Comparison of ENCODE assay signal across 20 mouse cellular contexts in the genomic region with DNA sequence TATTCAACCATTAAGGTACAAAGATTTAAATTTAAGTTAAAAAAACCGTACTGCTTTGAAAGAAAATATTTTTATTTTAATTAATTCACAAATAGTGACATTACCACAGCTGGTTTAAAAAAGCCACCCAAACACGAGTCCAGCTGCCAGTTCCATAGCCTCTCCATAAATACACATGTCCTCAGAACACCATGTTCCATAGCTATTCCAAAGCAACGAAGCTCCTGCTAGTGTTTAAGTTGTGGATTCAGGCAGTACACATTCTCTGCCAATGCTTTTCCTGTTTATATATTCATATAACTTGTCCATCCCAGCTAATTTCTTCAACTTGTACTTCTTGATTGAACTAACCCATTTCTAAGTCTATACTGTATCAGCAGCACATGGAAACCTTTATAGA. TPM values are rescaled to one million over a fixed set of nuclear protein-coding genes. Genes with fewer than 3 reads are reported as not detected.
DNase-seq lines count a peak whose midpoint lies in the region; ATAC-seq lines count a peak whose summit lies in the region.
"Had no signal": no experiment of that assay in that cellular context is flagged by ENCODE, and none has a peak within 500 bp of the region (broad histone marks: within the 10 kb centered on the region; RNA-seq: fewer than 3 reads in every experiment).

No protein-coding gene starts in this region.

- no peak for DNase-seq in embryonic facial prominence, embryonic 10.5 days (ENCODE audit: low spot score)
- DNase-seq in lung, postnatal 10 days: no peak
- DNase-seq: adrenal gland, adult 8-10 months; adrenal gland, postnatal 25 days; cerebellum, adult 18-20 months; cerebellum, adult 9-10 months; cerebellum, postnatal 14 days; gastrocnemius, postnatal 10 days; heart, adult 11 months had no signal

- H3K9me3 ChIP-seq in embryonic facial prominence, embryonic 12.5 days: no peaks in the 10 kb centered on the region
- no peaks in the 10 kb centered on the region for H3K9me3 ChIP-seq in embryonic facial prominence, embryonic 10.5 days
- no peaks in the 10 kb centered on the region for H3K9me3 ChIP-seq in lung, embryonic 16.5 days (ENCODE audit: control insufficient read depth, low read length)
- no peaks in the 10 kb centered on the region for H3K9me3 ChIP-seq in embryonic facial prominence, embryonic 15.5 days (replicated peaks)
- H3K9me3 ChIP-seq in midbrain, embryonic 15.5 days: no peaks in the 10 kb centered on the region
- H3K9me3 ChIP-seq: forebrain, embryonic 12.5 days; forebrain, embryonic 15.5 days; hindbrain, embryonic 13.5 days; intestine, embryonic 15.5 days had no signal

- ATAC-seq in embryonic facial prominence, embryonic 12.5 days (ENCODE audit: insufficient number of reproducible peaks, insufficient read depth, low FRiP score, low TSS enrichment): no peak
- 0 out of 2 replicates have a peak, but pooled peaks have one; percentile 42 for ATAC-seq in lung, embryonic 16.5 days (ENCODE audit: low read depth)
- no peak for ATAC-seq in embryonic facial prominence, embryonic 15.5 days (ENCODE audit: insufficient number of reproducible peaks, low FRiP score, low TSS enrichment, low read depth)
- ATAC-seq in midbrain, embryonic 15.5 days (replicated peaks): no peak
- ATAC-seq: activated CD4-positive, CD25-positive, alpha-beta regulatory T cell, adult 4 months; forebrain, embryonic 15.5 days had no signal

- no peak overlapping the region for H3K4me2 ChIP-seq in embryonic facial prominence, embryonic 12.5 days (replicated peaks)
- H3K4me2 ChIP-seq in lung, embryonic 16.5 days (ENCODE audit: low read depth, low read length): no peak overlapping the region
- no peak overlapping the region for H3K4me2 ChIP-seq in embryonic facial prominence, embryonic 15.5 days (replicated peaks)
- no peak overlapping the region for H3K4me2 ChIP-seq in midbrain, embryonic 15.5 days

- H3K27me3 ChIP-seq in embryonic facial prominence, embryonic 12.5 days: peaks cover 4% of the 10 kb centered on the region; the same call in 1 of the 2 replicates
- peaks cover 13% of the 10 kb centered on the region for H3K27me3 ChIP-seq in embryonic facial prominence, embryonic 10.5 days (replicated peaks; ENCODE audit: low read depth, poor library complexity, severe bottlenecking)
- peaks cover 4% of the 10 kb centered on the region; the same call in 1 of the 2 replicates for H3K27me3 ChIP-seq in lung, embryonic 16.5 days (ENCODE audit: control insufficient read depth, insufficient read depth, low read depth, low read length)
- H3K27me3 ChIP-seq in embryonic facial prominence, embryonic 15.5 days: no peaks in the 10 kb centered on the region
- no peaks in the 10 kb centered on the region for H3K27me3 ChIP-seq in midbrain, embryonic 15.5 days (replicated peaks)
- H3K27me3 ChIP-seq: forebrain, embryonic 15.5 days; intestine, embryonic 15.5 days had no signal

- peak overlapping the region; percentile 9; the same call in 1 of the 2 replicates for H3K27ac ChIP-seq in embryonic facial prominence, embryonic 12.5 days
- H3K27ac ChIP-seq in embryonic facial prominence, embryonic 10.5 days (replicated peaks): no peak overlapping the region
- H3K27ac ChIP-seq in lung, embryonic 16.5 days (ENCODE audit: low read length): peak overlapping the region; percentile 55
- H3K27ac ChIP-seq in embryonic facial prominence, embryonic 15.5 days (replicated peaks): peak overlapping the region; percentile 35; the same call in 1 of the 2 replicates
- no peak overlapping the region for H3K27ac ChIP-seq in midbrain, embryonic 15.5 days
- H3K27ac ChIP-seq: forebrain, embryonic 12.5 days; forebrain, embryonic 15.5 days; hindbrain, embryonic 13.5 days; intestine, embryonic 15.5 days had no signal

- no peak overlapping the region for H3K9ac ChIP-seq in embryonic facial prominence, embryonic 12.5 days
- H3K9ac ChIP-seq in lung, embryonic 16.5 days (ENCODE audit: low read length): no peak overlapping the region
- no peak overlapping the region for H3K9ac ChIP-seq in embryonic facial prominence, embryonic 15.5 days
- no peak overlapping the region for H3K9ac ChIP-seq in midbrain, embryonic 15.5 days
- H3K9ac ChIP-seq: forebrain, embryonic 12.5 days; forebrain, embryonic 15.5 days; hindbrain, embryonic 13.5 days; intestine, embryonic 15.5 days had no signal

- no peaks in the 10 kb centered on the region for H3K36me3 ChIP-seq in embryonic facial prominence, embryonic 12.5 days
- H3K36me3 ChIP-seq in embryonic facial prominence, embryonic 10.5 days (replicated peaks): no peaks in the 10 kb centered on the region
- H3K36me3 ChIP-seq in lung, embryonic 16.5 days (ENCODE audit: control insufficient read depth, insufficient read depth, low read length): no peaks in the 10 kb centered on the region
- no peaks in the 10 kb centered on the region for H3K36me3 ChIP-seq in embryonic facial prominence, embryonic 15.5 days
- H3K36me3 ChIP-seq in midbrain, embryonic 15.5 days (replicated peaks): no peaks in the 10 kb centered on the region
- H3K36me3 ChIP-seq: forebrain, embryonic 12.5 days; forebrain, embryonic 15.5 days; hindbrain, embryonic 13.5 days; intestine, embryonic 15.5 days had no signal

- 73% methylated on average over 3 of the region's 3 CpGs for WGBS in embryonic facial prominence, embryonic 12.5 days
- 83% methylated on average over 3 of the region's 3 CpGs for WGBS in embryonic facial prominence, embryonic 10.5 days
- WGBS in lung, embryonic 16.5 days: 44% methylated on average over 3 of the region's 3 CpGs
- 58% methylated on average over 3 of the region's 3 CpGs for WGBS in embryonic facial prominence, embryonic 15.5 days
- 85% methylated on average over 3 of the region's 3 CpGs for WGBS in midbrain, embryonic 15.5 days

- H3K4me3 ChIP-seq in embryonic facial prominence, embryonic 12.5 days: no peak overlapping the region
- no peak overlapping the region for H3K4me3 ChIP-seq in embryonic facial prominence, embryonic 10.5 days
- no peak overlapping the region for H3K4me3 ChIP-seq in lung, embryonic 16.5 days (ENCODE audit: low read length)
- no peak overlapping the region for H3K4me3 ChIP-seq in embryonic facial prominence, embryonic 15.5 days (replicated peaks)
- H3K4me3 ChIP-seq in midbrain, embryonic 15.5 days: no peak overlapping the region
- H3K4me3 ChIP-seq: erythroblast, embryonic 14.5 days; intestine, embryonic 15.5 days had no signal

- peaks cover 5% of the 10 kb centered on the region for H3K4me1 ChIP-seq in embryonic facial prominence, embryonic 12.5 days
- H3K4me1 ChIP-seq in embryonic facial prominence, embryonic 10.5 days: peaks cover 19% of the 10 kb centered on the region
- no peaks in the 10 kb centered on the region for H3K4me1 ChIP-seq in lung, embryonic 16.5 days (replicated peaks; ENCODE audit: control insufficient read depth, insufficient read depth, low read length)
- H3K4me1 ChIP-seq in embryonic facial prominence, embryonic 15.5 days: peaks cover 4% of the 10 kb centered on the region; the same call in 1 of the 2 replicates
- peaks cover 9% of the 10 kb centered on the region; the same call in 1 of the 2 replicates for H3K4me1 ChIP-seq in midbrain, embryonic 15.5 days

RNA-seq across cellular contexts. Expression of a gene that starts 0.9 kb away (rescaled TPM):
- 39.3 and 56.8 TPM in 2 replicates for polyA plus RNA-seq in embryonic facial prominence, embryonic 12.5 days (2016; fragmentation: Nextera tagmentation; extraction: Ambion mirVana)
- polyA plus RNA-seq in embryonic facial prominence, embryonic 10.5 days (2016; fragmentation: Nextera tagmentation; extraction: Ambion mirVana): 1.7 and 4.7 TPM in 2 replicates
- 61.2 and 65.2 TPM in 2 replicates for polyA plus RNA-seq in lung, embryonic 16.5 days (2015; fragmentation: Nextera tagmentation; extraction: Ambion mirVana)
- 101 and 112 TPM in 2 replicates for polyA plus RNA-seq in embryonic facial prominence, embryonic 15.5 days (2015; fragmentation: Nextera tagmentation; extraction: Ambion mirVana)
- 2.8 and 3.1 TPM in 2 replicates for polyA plus RNA-seq in midbrain, embryonic 15.5 days (2015; fragmentation: Nextera tagmentation; extraction: Ambion mirVana)
- polyA plus RNA-seq: activated CD4-positive, CD25-positive, alpha-beta regulatory T cell, adult 4 months; erythroblast, embryonic 14.5 days had no signal

RNA-seq across cellular contexts. Expression of a gene that starts 49.5 kb away (rescaled TPM):
- 0.23 and 0.32 TPM in 2 replicates for polyA plus RNA-seq in embryonic facial prominence, embryonic 12.5 days (2016; fragmentation: Nextera tagmentation; extraction: Ambion mirVana)
- polyA plus RNA-seq in embryonic facial prominence, embryonic 10.5 days (2016; fragmentation: Nextera tagmentation; extraction: Ambion mirVana): 0.11 TPM in 1 of 2 replicates, not detected in the other
- polyA plus RNA-seq in lung, embryonic 16.5 days (2015; fragmentation: Nextera tagmentation; extraction: Ambion mirVana): 0.28 and 0.96 TPM in 2 replicates
- 1.6 and 1.8 TPM in 2 replicates for polyA plus RNA-seq in embryonic facial prominence, embryonic 15.5 days (2015; fragmentation: Nextera tagmentation; extraction: Ambion mirVana)
- polyA plus RNA-seq in midbrain, embryonic 15.5 days (2015; fragmentation: Nextera tagmentation; extraction: Ambion mirVana): 0.14 and 0.89 TPM in 2 replicates
- polyA plus RNA-seq: erythroblast, embryonic 14.5 days; forebrain, embryonic 12.5 days; heart, embryonic 11.5 days; hindbrain, embryonic 13.5 days had no signal

Comparison
In these comparisons a context has a peak if more than half of its experiments do, and no peak if none do; other contexts are left out.
1. H3K27ac ChIP-seq: peak in embryonic facial prominence, embryonic 12.5 days (single experiment), lung, embryonic 16.5 days (single experiment) and embryonic facial prominence, embryonic 15.5 days (single experiment); none in embryonic facial prominence, embryonic 10.5 days (single experiment) and midbrain, embryonic 15.5 days (single experiment).